Mouse (Mus musculus) adipocyte (in vitro differentiated cells): ENCODE results near the gene Plekhg6.

ENCODE experiments used
- DNase-seq: peaks from one replicate; pipeline ENCODE4 v3.0.0-alpha.2; 2016; ENCODE audit warnings: low spot score

The Plekhg6 gene

DNA sequence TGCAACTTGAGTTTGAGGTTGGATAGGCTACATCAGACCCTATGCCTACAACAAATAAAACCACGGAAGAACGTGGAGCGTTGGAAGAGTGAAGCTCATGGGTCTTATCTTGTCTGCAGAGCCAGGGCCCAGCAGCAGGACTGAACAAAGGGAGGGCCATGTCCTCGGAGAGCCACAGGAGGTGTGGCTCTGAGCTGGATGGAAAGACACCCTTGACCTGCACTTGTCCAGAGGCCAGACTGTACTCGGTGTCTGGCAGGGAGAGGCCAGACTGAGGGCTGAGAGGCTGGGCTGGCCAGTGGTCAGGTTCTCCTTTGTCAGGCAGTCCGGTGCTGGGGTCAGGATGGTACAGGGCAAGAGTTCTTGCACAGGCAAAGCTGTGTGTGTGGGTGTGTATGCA is 55.3 kb downstream of the Plekhg6 start:
- peak; percentile 84 for DNase-seq

DNA sequence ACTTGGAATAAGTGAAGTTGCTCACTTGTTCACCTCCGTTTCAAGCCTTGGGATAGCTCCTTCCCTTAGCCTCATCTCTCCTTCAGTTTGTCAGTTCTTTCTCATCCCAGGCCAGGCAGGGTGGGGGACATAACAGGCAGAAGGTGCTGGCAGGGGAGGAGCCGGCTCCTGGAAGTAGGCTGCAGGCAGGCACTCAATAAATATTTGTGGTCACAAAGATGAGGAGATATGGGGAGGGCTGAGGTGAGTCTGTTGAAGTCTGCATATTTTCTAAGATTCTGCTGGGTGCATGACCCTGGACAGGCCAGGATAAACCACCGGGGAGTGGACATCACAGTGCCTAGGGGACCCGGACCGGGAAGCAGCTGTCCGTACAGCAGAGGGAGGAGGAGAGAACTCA is 57.0 kb downstream of the Plekhg6 start:
- DNase-seq: no peak

DNA sequence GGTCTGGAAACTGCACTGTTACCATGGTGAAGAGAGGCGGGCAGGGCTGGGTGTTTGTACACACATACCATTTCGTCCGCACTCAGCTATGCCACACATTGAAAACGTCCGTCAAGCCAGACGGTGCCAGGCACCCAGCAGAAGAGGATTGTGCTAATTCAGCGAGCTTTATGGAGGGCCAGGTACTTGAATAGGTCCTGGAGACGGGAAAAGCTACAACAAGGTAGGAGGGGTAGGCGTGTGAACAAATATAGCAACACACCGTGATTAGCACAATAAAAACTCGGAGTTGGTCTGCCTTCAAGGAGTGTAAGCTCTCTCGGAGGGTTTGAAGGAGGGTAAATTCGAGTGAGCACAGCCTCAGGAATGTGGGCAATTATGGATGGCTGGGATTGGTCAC is 57.8 kb downstream of the Plekhg6 start:
- DNase-seq: no peak

DNA sequence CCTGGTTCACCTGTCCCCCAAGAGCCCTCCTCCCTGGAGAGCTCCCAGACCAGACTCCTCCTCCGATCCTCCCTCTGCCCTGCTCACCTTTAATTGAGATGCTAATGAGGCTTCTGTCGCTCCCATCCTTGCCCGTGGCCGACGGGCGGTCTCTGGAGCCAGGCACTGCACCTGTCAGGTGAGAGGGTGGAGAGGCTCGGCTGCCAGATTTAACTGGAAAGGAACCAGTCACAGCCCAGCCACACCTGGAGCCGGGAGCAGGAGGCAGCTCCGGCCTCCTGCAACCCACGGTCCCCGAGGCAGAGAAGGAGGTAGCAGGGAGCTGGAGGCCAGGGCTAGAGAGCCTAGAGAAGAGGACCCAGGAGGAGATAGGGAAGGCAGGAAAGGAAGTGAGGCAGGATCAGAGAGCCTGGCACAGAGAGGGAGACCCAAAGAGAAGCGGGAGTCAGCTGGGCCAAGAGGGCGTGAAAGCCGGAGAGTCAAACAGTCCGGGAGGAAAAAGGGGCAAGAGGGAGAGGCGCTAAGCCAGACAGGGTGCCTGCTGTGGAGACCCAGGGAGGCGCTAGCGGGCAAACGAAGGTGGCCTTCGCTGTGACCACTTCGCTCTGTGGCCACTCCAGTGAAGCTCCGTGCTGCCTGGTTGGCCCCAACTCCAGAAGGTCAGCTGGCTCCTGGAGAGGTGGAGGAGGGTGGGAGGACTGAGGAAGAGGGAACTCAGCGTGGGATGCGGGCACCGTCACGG is 59.3 kb downstream of the Plekhg6 start:
- no peak for DNase-seq

DNA sequence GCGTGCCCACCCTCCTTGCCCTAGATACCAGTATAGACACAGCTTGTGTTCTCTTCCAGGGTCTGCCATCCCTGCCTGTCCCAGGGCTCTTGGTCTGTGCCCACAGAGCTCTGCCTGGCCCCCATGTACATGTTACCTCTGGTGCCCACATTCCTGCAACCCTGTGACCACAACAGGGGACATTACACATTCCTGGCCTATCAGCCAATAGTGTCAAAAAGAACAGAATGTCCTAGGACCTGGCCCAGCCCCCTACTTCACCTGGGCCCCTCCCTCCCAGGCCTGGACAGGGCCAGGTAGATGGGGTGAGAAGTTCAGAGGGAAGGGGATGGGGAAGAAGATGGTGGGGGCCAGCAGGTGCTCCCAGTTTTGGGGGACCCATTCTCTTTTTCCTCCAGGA is 60.3 kb downstream of the Plekhg6 start, which contains the start of gene Scnn1a:
Gene Scnn1a, plus strand, starts transcription at position 337 of the 400 bp plus-strand sequence.
- no peak for DNase-seq

DNA sequence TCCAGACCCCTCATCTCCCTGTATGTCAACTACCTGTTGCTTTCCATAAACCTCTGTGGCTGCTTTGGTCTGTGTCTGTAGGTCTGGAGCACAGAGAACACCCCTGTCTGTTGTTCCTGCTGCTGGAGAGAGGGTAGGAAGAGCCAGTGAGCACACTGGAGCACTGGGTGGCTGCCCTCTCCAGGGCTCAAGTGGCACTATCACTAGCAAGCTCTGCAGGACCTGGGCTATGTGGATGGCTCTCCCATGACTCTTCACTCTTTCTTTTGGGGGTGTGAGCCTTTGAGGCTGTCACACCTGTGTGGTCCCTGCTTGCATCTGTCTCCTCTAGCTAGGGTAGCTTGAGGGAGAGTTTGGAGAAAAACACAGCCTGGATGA is 60.7 kb downstream of the Plekhg6 start:
- DNase-seq: no peak

DNA sequence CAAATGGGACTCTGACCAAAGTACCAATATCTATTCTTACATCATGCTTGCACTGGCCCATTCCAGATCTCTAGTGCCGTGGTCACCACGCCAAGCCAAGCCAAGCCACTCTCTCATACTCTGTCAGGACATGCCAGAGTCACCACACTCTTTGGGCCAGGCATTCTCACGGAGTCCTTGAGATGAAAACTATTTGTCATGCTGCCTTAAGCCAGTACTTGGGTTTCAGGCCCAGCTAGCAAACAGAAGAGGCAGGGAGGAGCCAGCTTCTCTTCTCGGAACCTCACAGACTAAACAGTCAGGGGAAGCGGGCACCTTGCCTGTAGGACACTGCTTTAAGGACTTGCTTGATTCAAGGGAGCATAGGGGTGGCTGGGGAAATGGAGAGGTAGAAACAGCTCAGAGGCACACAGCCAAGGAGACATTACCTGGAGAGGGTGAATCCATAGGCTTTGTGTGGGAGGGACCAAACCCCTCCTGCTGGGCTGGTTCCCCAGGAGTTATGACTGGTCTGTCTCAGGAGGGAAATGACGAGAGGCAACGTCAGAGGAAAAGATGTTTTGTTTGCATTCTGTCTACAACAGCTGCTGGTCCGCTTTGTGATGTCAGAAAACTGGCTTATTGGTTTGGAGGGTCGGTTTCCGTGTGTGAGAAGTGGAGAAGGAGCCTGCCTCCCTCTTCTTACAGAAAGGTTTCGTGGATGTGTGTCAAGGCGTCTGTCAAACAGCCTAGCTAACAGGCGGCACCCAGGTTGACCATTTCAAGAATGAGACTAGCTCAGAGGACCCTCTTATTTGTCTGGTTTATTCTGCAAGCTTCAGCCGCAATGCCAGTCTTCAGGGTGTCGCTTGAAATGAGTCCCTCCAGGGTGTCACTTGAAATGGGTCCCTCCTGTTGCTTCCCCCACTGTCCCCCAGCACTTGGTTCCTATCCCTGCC is 61.3 kb downstream of the Plekhg6 start:
- DNase-seq: peak; percentile 43

DNA sequence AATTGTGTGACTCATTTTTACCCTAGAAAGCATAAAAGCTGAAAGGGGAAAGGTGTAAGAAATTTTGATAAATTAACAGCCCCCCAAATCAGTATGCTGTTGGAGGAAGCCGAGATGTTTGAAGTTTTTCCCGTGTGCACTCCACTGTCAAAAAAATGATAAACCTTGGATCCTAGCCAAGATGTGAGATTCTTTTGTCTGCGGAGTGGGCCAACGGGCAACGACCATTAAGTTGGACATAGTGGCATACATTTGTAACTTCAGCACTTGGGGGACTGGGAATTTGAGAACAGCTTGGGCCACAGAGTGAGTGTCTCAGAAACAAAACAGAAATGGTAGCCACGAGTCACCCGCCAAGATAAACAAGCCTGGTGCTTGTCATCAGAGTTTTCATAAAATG is 63.5 kb downstream of the Plekhg6 start:
- no peak for DNase-seq

DNA sequence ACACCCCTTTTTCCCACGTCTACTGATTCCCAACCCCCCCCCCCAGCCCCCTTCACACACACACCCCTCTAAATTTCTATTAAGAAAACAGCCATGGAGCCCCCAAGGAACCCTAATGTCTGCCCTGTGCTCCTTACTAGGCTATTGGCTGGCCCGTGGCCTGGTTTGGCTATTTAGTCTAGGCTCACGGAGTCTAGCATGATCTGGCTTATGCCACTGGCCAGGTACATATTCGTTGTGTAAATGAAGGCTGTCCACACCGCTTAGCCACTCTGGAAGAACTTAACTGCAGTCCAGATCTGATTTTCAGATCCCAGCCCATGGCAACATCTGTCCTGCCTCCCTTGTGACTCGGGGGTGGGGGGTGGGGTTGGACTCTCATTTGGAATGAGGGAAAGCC is 65.8 kb downstream of the Plekhg6 start:
- DNase-seq: no peak

DNA sequence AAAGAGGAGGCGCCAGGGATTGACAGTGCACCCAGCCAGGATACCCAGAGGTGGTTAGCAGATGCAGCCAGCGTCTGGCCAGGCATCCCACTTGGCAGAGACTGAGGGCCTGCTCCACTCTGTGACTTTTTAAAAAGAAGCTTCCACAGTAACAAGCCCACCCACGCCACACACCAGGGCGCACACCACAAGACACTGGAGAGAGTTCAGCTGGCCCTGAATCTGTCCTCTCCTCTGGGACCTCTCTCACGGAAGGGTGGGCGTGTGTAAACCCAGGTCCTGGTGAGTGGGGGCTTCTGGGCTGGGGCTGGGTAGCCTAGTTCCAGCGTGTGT is 66.4 kb downstream of the Plekhg6 start:
- DNase-seq: no peak

DNA sequence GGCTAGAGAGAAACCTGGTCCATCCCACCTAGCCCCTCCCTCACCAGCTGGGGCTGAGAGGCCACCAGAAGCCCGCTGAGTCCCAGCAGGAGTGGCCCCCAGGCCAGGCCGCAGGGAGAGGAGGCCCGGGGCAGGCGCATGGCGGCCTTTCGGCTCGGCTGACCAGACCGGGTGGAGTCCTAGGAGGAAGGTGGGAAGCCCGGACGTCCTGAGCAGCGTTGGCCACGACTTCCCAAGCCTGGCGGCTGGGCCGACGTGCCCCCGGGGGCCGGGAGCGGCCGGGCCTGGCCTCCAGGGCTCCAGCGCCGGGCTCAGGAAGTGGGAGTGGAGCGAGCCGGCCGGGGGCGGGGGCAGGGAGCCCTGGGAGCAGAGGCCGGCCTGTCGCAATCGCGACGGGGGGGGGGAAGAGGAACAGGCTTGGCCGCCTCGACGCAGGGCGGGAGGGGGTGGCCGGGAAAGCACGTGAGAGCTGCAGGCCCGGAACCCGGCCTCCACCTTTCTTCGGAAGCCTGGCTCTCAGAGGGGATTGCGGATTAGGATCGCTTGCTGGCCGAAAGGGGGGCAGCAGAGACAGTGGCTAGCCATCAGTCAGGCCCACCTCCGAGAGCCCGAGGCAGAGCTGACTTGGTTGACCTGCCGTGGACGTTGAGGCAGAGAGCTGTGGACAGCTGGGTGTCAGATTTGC is 66.9 kb downstream of the Plekhg6 start, which contains the start of gene Ltbr:
Gene Ltbr, minus strand, starts transcription at position 340 of the 685 bp plus-strand sequence.
- DNase-seq: peak; percentile 90
